Mouse (Mus musculus) intestine, embryonic 16.5 days (tissue): Measurements from ENCODE around the gene Phpt1. TPM values are rescaled to one million over a fixed set of nuclear protein-coding genes. Genes with fewer than 3 reads are reported as not detected.

Experiments
- ATAC-seq: fragments of 200-750 bp; cut with Nextera tagmentation; 2 replicates; pipeline ENCODE4 v1.8.0; 2017; ENCODE audit warnings: moderate TSS enrichment, moderate library complexity
- H3K27ac ChIP-seq: fragments of 300-500 bp; sonication (generic); 2 replicates; pipeline ENCODE4 v1.5.1; 2014; ENCODE audit warnings: mild to moderate bottlenecking, low read length
- H3K27me3 ChIP-seq: fragments of 300-500 bp; sonication (generic); replicated peaks from 2 replicates; pipeline ENCODE4 v1.6.1; 2014; ENCODE audit warnings: low read length, control low read depth, mixed read lengths; ENCODE audit not compliant: control insufficient read depth, insufficient read depth
- H3K36me3 ChIP-seq: fragments of 300-500 bp; sonication (generic); 2 replicates; pipeline ENCODE4 v1.6.1; 2014; ENCODE audit warnings: low read length, control low read depth; ENCODE audit not compliant: control insufficient read depth, insufficient read depth
- H3K4me1 ChIP-seq: fragments of 300-500 bp; sonication (generic); 2 replicates; pipeline ENCODE4 v1.6.1; 2014; ENCODE audit warnings: low read length, control low read depth, mixed read lengths; ENCODE audit not compliant: control insufficient read depth, insufficient read depth
- H3K4me2 ChIP-seq: fragments of 300-500 bp; sonication (generic); 2 replicates; pipeline ENCODE4 v1.6.1; 2014; ENCODE audit warnings: low read depth, low read length, control low read depth
- H3K4me3 ChIP-seq: fragments of 300-500 bp; sonication (generic); 2 replicates; pipeline ENCODE4 v1.5.1; 2014; ENCODE audit warnings: mild to moderate bottlenecking, low read length
- H3K9ac ChIP-seq: fragments of 300-500 bp; sonication (generic); 2 replicates; pipeline ENCODE4 v1.6.1; 2014; ENCODE audit warnings: low read depth, low read length
- H3K9me3 ChIP-seq: fragments of 300-500 bp; sonication (generic); 2 replicates; pipeline ENCODE4 v1.6.1; 2016; ENCODE audit warnings: low read length, control low read depth; ENCODE audit not compliant: control insufficient read depth
- WGBS: fragments of 180-500 bp; shearing (Covaris S2); extraction: QIAGEN DNeasy Blood & Tissue Kit; methylation state at CpG from one replicate; pipeline ENCODE4 v1.1.7; 2014; 5-methylcytosine and 5-hydroxymethylcytosine counted together
- polyA plus RNA-seq: library from polyadenylated mRNA; unstranded; fragments of >200 nt; fragmentation: Nextera tagmentation; extraction: Ambion mirVana; gene quantifications from 2 replicates; pipeline ENCODE4 v1.2.1, GENCODE M21; 2015

Gene Phpt1
- polyA plus RNA-seq, 1 experiment from 2014 or later: 176 TPM

GRCm38 (mm10) chr2:25578796-25579736, 4.0 kb upstream of the Phpt1 start:
- H3K4me1 ChIP-seq: peaks cover 73% of the 10 kb centered on the region
- no peak overlapping the region for H3K27ac ChIP-seq
- H3K27me3 ChIP-seq: peaks cover 49% of the 10 kb centered on the region
- H3K4me2 ChIP-seq: peak overlapping the region; percentile 62
- H3K9me3 ChIP-seq: 0 out of 2 replicates have a peak, but pooled peaks cover 4% of the 10 kb centered on the region
- H3K36me3 ChIP-seq: no peaks in the 10 kb centered on the region
- peak overlapping the region; percentile 36 for H3K4me3 ChIP-seq
- no peak for ATAC-seq
- WGBS: 10% methylated on average over 77 of the region's 77 CpGs
- H3K9ac ChIP-seq: peak overlapping the region; percentile 54

- 0 out of 2 replicates have a peak, but pooled peaks cover 4% of the 10 kb centered on the region for H3K9me3 ChIP-seq
- 11% methylated on average over 75 of the region's 75 CpGs for WGBS
- H3K4me2 ChIP-seq: peak overlapping the region; percentile 23
- peak overlapping the region; percentile 50 for H3K9ac ChIP-seq
- no peak overlapping the region for H3K27ac ChIP-seq
- H3K4me3 ChIP-seq: peak overlapping the region; percentile 36
- H3K4me1 ChIP-seq: peaks cover 80% of the 10 kb centered on the region
- H3K36me3 ChIP-seq: no peaks in the 10 kb centered on the region
- peaks cover 49% of the 10 kb centered on the region for H3K27me3 ChIP-seq
- no peak for ATAC-seq
Measured at GRCm38 (mm10) chr2:25577951-25578795, 3.1 kb upstream of the Phpt1 start.

GRCm38 (mm10) chr2:25576965-25577891, 2.2 kb upstream of the Phpt1 start:
- Histone ChIP-seq H3K4me2 (peak overlapping the region; percentile 23), H3K9me3 (0 out of 2 replicates have a peak, but pooled peaks cover 4% of the 10 kb centered on the region), H3K4me3 (peak overlapping the region; percentile 36), H3K27ac (no peak overlapping the region), H3K36me3 (no peaks in the 10 kb centered on the region), H3K9ac (peak overlapping the region; percentile 50), H3K4me1 (peaks cover 79% of the 10 kb centered on the region), H3K27me3 (peaks cover 49% of the 10 kb centered on the region)
- no peak for ATAC-seq
- WGBS: 24% methylated on average over 92 of the region's 92 CpGs

- Histone ChIP-seq H3K27me3 (peaks cover 49% of the 10 kb centered on the region), H3K9ac (peak overlapping the region; percentile 81; the same call in 1 of the 2 replicates), H3K4me1 (peaks cover 74% of the 10 kb centered on the region), H3K9me3 (0 out of 2 replicates have a peak, but pooled peaks cover 4% of the 10 kb centered on the region), H3K27ac (peak overlapping the region; percentile 93), H3K4me3 (peak overlapping the region; percentile 69), H3K4me2 (peak overlapping the region; percentile 81), H3K36me3 (no peaks in the 10 kb centered on the region)
- no peak for ATAC-seq
- WGBS: 79% methylated on average over 16 of the region's 16 CpGs
Measured at GRCm38 (mm10) chr2:25576028-25576850, 1.2 kb upstream of the Phpt1 start.

- H3K4me3 ChIP-seq: peak overlapping the region; percentile 69
- peaks cover 48% of the 10 kb centered on the region for H3K27me3 ChIP-seq
- H3K4me1 ChIP-seq: peaks cover 68% of the 10 kb centered on the region
- WGBS: 12% methylated on average over 21 of the region's 21 CpGs
- ATAC-seq: no peak
- peak overlapping the region; percentile 93 for H3K27ac ChIP-seq
- H3K36me3 ChIP-seq: no peaks in the 10 kb centered on the region
- peak overlapping the region; percentile 81 for H3K4me2 ChIP-seq
- 0 out of 2 replicates have a peak, but pooled peaks cover 4% of the 10 kb centered on the region for H3K9me3 ChIP-seq
- H3K9ac ChIP-seq: peak overlapping the region; percentile 81
Measured at GRCm38 (mm10) chr2:25575432-25576027, 506 bp upstream of the Phpt1 start.

GRCm38 (mm10) chr2:25574136-25574535, 888 bp downstream of the Phpt1 start:
- H3K4me1 ChIP-seq: peaks cover 54% of the 10 kb centered on the region
- H3K9ac ChIP-seq: peak overlapping the region; percentile 81
- peak overlapping the region; percentile 93 for H3K4me2 ChIP-seq
- peaks cover 34% of the 10 kb centered on the region for H3K27me3 ChIP-seq
- peak overlapping the region; percentile 93 for H3K27ac ChIP-seq
- ATAC-seq: no peak
- peak overlapping the region; percentile 69 for H3K4me3 ChIP-seq
- no peaks in the 10 kb centered on the region; the same call in 1 of the 2 replicates for H3K36me3 ChIP-seq
- H3K9me3 ChIP-seq: 0 out of 2 replicates have a peak, but pooled peaks cover 4% of the 10 kb centered on the region
- 12% methylated on average over 11 of the region's 11 CpGs for WGBS

- Histone ChIP-seq H3K36me3 (no peaks in the 10 kb centered on the region; the same call in 1 of the 2 replicates), H3K4me3 (peak overlapping the region; percentile 69), H3K4me2 (peak overlapping the region; percentile 93), H3K4me1 (peaks cover 45% of the 10 kb centered on the region), H3K9ac (peak overlapping the region; percentile 81), H3K27me3 (peaks cover 23% of the 10 kb centered on the region), H3K27ac (peak overlapping the region; percentile 93), H3K9me3 (no peaks in the 10 kb centered on the region)
- ATAC-seq: peak; percentile 38
- WGBS: 71% methylated on average over 2 of the region's 2 CpGs
Measured at GRCm38 (mm10) chr2:25573068-25573467, 2.0 kb downstream of the Phpt1 start.
